Mouse (Mus musculus) megakaryocyte, embryonic 14.5 days (primary cell): Measurements from ENCODE around the gene Rptor.

Experiments
- FLI1 ChIP-seq: IDR thresholded peaks from 2 replicates; pipeline ENCODE4 v1.6.1; 2012; ENCODE audit warnings: low read length, inconsistent platforms, mixed read lengths
- GATA1 ChIP-seq: IDR thresholded peaks from 3 replicates; pipeline ENCODE4 v1.6.1; 2012; ENCODE audit warnings: mixed read lengths, low read length, inconsistent platforms, borderline replicate concordance

GRCm38 (mm10) chr11:119809309-119809708 lies 206.6 kb downstream of the Rptor start:
- TF ChIP-seq GATA1, result no peak
- no peak for TF ChIP-seq FLI1
